Mouse (Mus musculus) adrenal gland, adult (tissue): Measurements from ENCODE around the gene Dnajc30.
"Not testable (repeated sequence)": the region's sequence is repeated elsewhere in the genome, so short reads cannot be mapped to it uniquely, and the experiment has no call there.

Experiments
- DNase-seq, 2 experiments: peaks; one replicate each; pipeline ENCODE4 v3.0.0; 2022 to 2023; ENCODE audit warnings: low spot score in 1 of 2; ENCODE audit not compliant: inconsistent age in 2 of 2

The Dnajc30 gene

GRCm38 (mm10) chr5:135053356-135053755 is 10.6 kb upstream of the Dnajc30 start:
- no peak for DNase-seq

GRCm38 (mm10) chr5:135064382-135064766 is 372 bp downstream of the Dnajc30 start:
- DNase-seq, result no peak

- DNase-seq, result not testable (repeated sequence)
These were observed 976 bp downstream of the Dnajc30 start, which contains the start of gene Bud23 for GRCm38 (mm10) chr5:135064909-135065446. TSS of gene Bud23 (minus strand) at chr5:135064959.

GRCm38 (mm10) chr5:135066008-135066407 is 2.0 kb downstream of the Dnajc30 start:
- DNase-seq, result no peak

- DNase-seq, result no peak
These were observed 6.4 kb downstream of the Dnajc30 start for GRCm38 (mm10) chr5:135070448-135070847.

- no peak for DNase-seq
These were observed 8.1 kb downstream of the Dnajc30 start for GRCm38 (mm10) chr5:135072061-135072460.

GRCm38 (mm10) chr5:135072720-135073119 is 8.7 kb downstream of the Dnajc30 start:
- no peak for DNase-seq

- no peak for DNase-seq
These were observed 9.5 kb downstream of the Dnajc30 start for GRCm38 (mm10) chr5:135073349-135074150.

GRCm38 (mm10) chr5:135075655-135076054 is 11.7 kb downstream of the Dnajc30 start:
- no peak for DNase-seq

GRCm38 (mm10) chr5:135076368-135076767 is 12.4 kb downstream of the Dnajc30 start:
- no peak for DNase-seq

- DNase-seq, result peak in 1 of 2 experiments; percentile 45
These were observed 13.0 kb downstream of the Dnajc30 start for GRCm38 (mm10) chr5:135076931-135077505.

- DNase-seq, result peak; percentile 92 to 97
These were observed 13.8 kb downstream of the Dnajc30 start, which contains the start of gene Vps37d for GRCm38 (mm10) chr5:135077564-135078481. TSS of gene Vps37d (minus strand) at chr5:135078266.

GRCm38 (mm10) chr5:135078482-135078810 is 14.4 kb downstream of the Dnajc30 start:
- no peak for DNase-seq

GRCm38 (mm10) chr5:135079578-135079977 is 15.6 kb downstream of the Dnajc30 start:
- DNase-seq, result no peak

- no peak for DNase-seq
These were observed 16.5 kb downstream of the Dnajc30 start for GRCm38 (mm10) chr5:135080539-135080938.

- DNase-seq, result no peak
These were observed 22.9 kb downstream of the Dnajc30 start for GRCm38 (mm10) chr5:135086871-135087270.

GRCm38 (mm10) chr5:135089653-135090052 is 25.7 kb downstream of the Dnajc30 start, which contains the start of gene Mlxipl:
TSS of gene Mlxipl (plus strand) at chr5:135089890.
- peak in 1 of 2 experiments; percentile 45 for DNase-seq

GRCm38 (mm10) chr5:135100981-135101380 is 37.0 kb downstream of the Dnajc30 start:
- no peak for DNase-seq

GRCm38 (mm10) chr5:135103999-135104660 is 40.1 kb downstream of the Dnajc30 start:
- peak in 1 of 2 experiments; percentile 62 for DNase-seq

- peak; percentile 89 to 96 for DNase-seq
These were observed 42.8 kb downstream of the Dnajc30 start for GRCm38 (mm10) chr5:135106758-135107256.
